Mouse (Mus musculus) liver, embryonic 13.5 days (tissue): ENCODE measurements around the gene Cpa2. TPM values are rescaled to one million over a fixed set of nuclear protein-coding genes. Genes with fewer than 3 reads are reported as not detected.

ENCODE experiments used
- ATAC-seq: fragments of 200-750 bp; cut with Nextera tagmentation; 2 replicates; pipeline ENCODE4 v1.8.0; 2017; ENCODE audit warnings: low read depth, mild to moderate bottlenecking, moderate number of reproducible peaks, moderate library complexity
- DNase-seq: peaks from one replicate; pipeline ENCODE4 v3.0.0; 2022
- H3K27ac ChIP-seq: fragments of 300-500 bp; sonication (generic); 2 replicates; pipeline ENCODE4 v1.5.1; 2015; ENCODE audit warnings: moderate library complexity, mild to moderate bottlenecking, inconsistent platforms
- H3K27me3 ChIP-seq: fragments of 300-500 bp; sonication (generic); 2 replicates; pipeline ENCODE4 v1.6.1; 2015; ENCODE audit warnings: mild to moderate bottlenecking, inconsistent platforms
- H3K36me3 ChIP-seq: fragments of 300-500 bp; sonication (generic); 2 replicates; pipeline ENCODE4 v1.6.1; 2015; ENCODE audit warnings: mild to moderate bottlenecking, inconsistent platforms
- H3K4me1 ChIP-seq: fragments of 300-500 bp; sonication (generic); replicated peaks from 2 replicates; pipeline ENCODE4 v1.6.1; 2015; ENCODE audit warnings: inconsistent platforms
- H3K4me2 ChIP-seq: fragments of 300-500 bp; sonication (generic); 2 replicates; pipeline ENCODE4 v1.6.1; 2015; ENCODE audit warnings: inconsistent platforms, mild to moderate bottlenecking, moderate library complexity
- H3K4me3 ChIP-seq: fragments of 300-500 bp; sonication (generic); replicated peaks from 2 replicates; pipeline ENCODE4 v1.5.1; 2015; ENCODE audit warnings: mild to moderate bottlenecking, inconsistent platforms
- H3K9ac ChIP-seq: fragments of 300-500 bp; sonication (generic); 2 replicates; pipeline ENCODE4 v1.6.1; 2015; ENCODE audit warnings: mild to moderate bottlenecking, inconsistent platforms
- H3K9me3 ChIP-seq: fragments of 300-500 bp; sonication (generic); replicated peaks from 2 replicates; pipeline ENCODE4 v1.6.1; 2016; ENCODE audit warnings: inconsistent platforms
- WGBS: fragments of 180-500 bp; shearing (Covaris S2); methylation state at CpG from one replicate; pipeline ENCODE4 v1.1.7; 2015; ENCODE audit not compliant: insufficient replicate concordance; 5-methylcytosine and 5-hydroxymethylcytosine counted together
- polyA plus RNA-seq: library from polyadenylated mRNA; unstranded; fragments of >200 nt; fragmentation: Nextera tagmentation; extraction: Ambion mirVana; gene quantifications from 2 replicates; pipeline ENCODE4 v1.2.1, GENCODE M21; 2015

Gene Cpa2
- polyA plus RNA-seq, 1 experiment from 2014 or later, result 1.1 TPM

GRCm38 (mm10) chr6:30586886-30587442 is 45.6 kb downstream of the Cpa2 start:
- H3K9ac ChIP-seq, result no peak overlapping the region
- no peak overlapping the region for H3K4me2 ChIP-seq
- no peaks in the 10 kb centered on the region for H3K9me3 ChIP-seq
- WGBS, result 62% methylated on average over 7 of the region's 7 CpGs
- ATAC-seq (no peak), DNase-seq (no peak)
- no peaks in the 10 kb centered on the region for H3K27me3 ChIP-seq
- H3K36me3 ChIP-seq, result no peaks in the 10 kb centered on the region
- no peaks in the 10 kb centered on the region for H3K4me1 ChIP-seq
- no peak overlapping the region for H3K4me3 ChIP-seq
- H3K27ac ChIP-seq, result no peak overlapping the region

GRCm38 (mm10) chr6:30589819-30590218 is 48.4 kb downstream of the Cpa2 start:
- no peak for DNase-seq
- no peak for ATAC-seq

GRCm38 (mm10) chr6:30591851-30592404 is 50.5 kb downstream of the Cpa2 start:
- DNase-seq (no peak), ATAC-seq (no peak)
- Histone ChIP-seq H3K27me3 (no peaks in the 10 kb centered on the region), H3K4me3 (no peak overlapping the region), H3K9me3 (no peaks in the 10 kb centered on the region), H3K4me1 (no peaks in the 10 kb centered on the region), H3K4me2 (no peak overlapping the region), H3K27ac (no peak overlapping the region), H3K9ac (no peak overlapping the region), H3K36me3 (no peaks in the 10 kb centered on the region)
- 38% methylated on average over 5 of the region's 5 CpGs for WGBS

More at GRCm38 (mm10) chr6:30589819-30590218, 48.4 kb downstream of the Cpa2 start:
- peak overlapping the region; percentile 43; the same call in 1 of the 2 replicates for H3K27ac ChIP-seq
- H3K4me1 ChIP-seq, result no peaks in the 10 kb centered on the region
- no peaks in the 10 kb centered on the region for H3K36me3 ChIP-seq
- 20% methylated on average over 2 of the region's 2 CpGs for WGBS
- H3K4me2 ChIP-seq, result no peak overlapping the region
- H3K9ac ChIP-seq, result no peak overlapping the region
- no peaks in the 10 kb centered on the region for H3K27me3 ChIP-seq
- H3K9me3 ChIP-seq, result no peaks in the 10 kb centered on the region
- no peak overlapping the region for H3K4me3 ChIP-seq

GRCm38 (mm10) chr6:30592417-30592974 is 51.1 kb downstream of the Cpa2 start:
- 63% methylated on average over 10 of the region's 10 CpGs for WGBS
- H3K4me3 ChIP-seq, result no peak overlapping the region
- no peak overlapping the region for H3K27ac ChIP-seq
- no peak overlapping the region for H3K9ac ChIP-seq
- ATAC-seq, result no peak
- H3K27me3 ChIP-seq, result no peaks in the 10 kb centered on the region
- H3K4me1 ChIP-seq, result no peaks in the 10 kb centered on the region
- no peak overlapping the region for H3K4me2 ChIP-seq
- no peaks in the 10 kb centered on the region for H3K9me3 ChIP-seq
- no peaks in the 10 kb centered on the region for H3K36me3 ChIP-seq
- DNase-seq, result no peak

GRCm38 (mm10) chr6:30594364-30594763 is 53.0 kb downstream of the Cpa2 start:
- no peak for DNase-seq
- WGBS, result 31% methylated on average over 7 of the region's 7 CpGs

GRCm38 (mm10) chr6:30596230-30596898 is 55.0 kb downstream of the Cpa2 start:
- WGBS, result 70% methylated on average over 8 of the region's 8 CpGs
- ATAC-seq, result no peak
- Histone ChIP-seq H3K9ac (no peak overlapping the region), H3K4me3 (no peak overlapping the region), H3K27ac (no peak overlapping the region), H3K27me3 (no peaks in the 10 kb centered on the region), H3K4me2 (no peak overlapping the region), H3K36me3 (no peaks in the 10 kb centered on the region), H3K4me1 (no peaks in the 10 kb centered on the region), H3K9me3 (no peaks in the 10 kb centered on the region)
- DNase-seq, result no peak

More at GRCm38 (mm10) chr6:30594364-30594763, 53.0 kb downstream of the Cpa2 start:
- H3K9me3 ChIP-seq, result no peaks in the 10 kb centered on the region
- H3K27me3 ChIP-seq, result no peaks in the 10 kb centered on the region
- no peak overlapping the region for H3K4me2 ChIP-seq
- no peak for ATAC-seq
- no peak overlapping the region for H3K9ac ChIP-seq
- H3K27ac ChIP-seq, result no peak overlapping the region
- no peaks in the 10 kb centered on the region for H3K36me3 ChIP-seq
- H3K4me3 ChIP-seq, result no peak overlapping the region
- H3K4me1 ChIP-seq, result no peaks in the 10 kb centered on the region

GRCm38 (mm10) chr6:30600033-30600432 is 58.7 kb downstream of the Cpa2 start:
- H3K9ac ChIP-seq, result no peak overlapping the region
- H3K27ac ChIP-seq, result no peak overlapping the region
- H3K4me2 ChIP-seq, result no peak overlapping the region
- WGBS, result 46% methylated on average over 3 of the region's 3 CpGs
- DNase-seq (no peak), ATAC-seq (no peak)
- no peaks in the 10 kb centered on the region for H3K9me3 ChIP-seq
- no peaks in the 10 kb centered on the region for H3K36me3 ChIP-seq
- H3K4me1 ChIP-seq, result no peaks in the 10 kb centered on the region
- no peak overlapping the region for H3K4me3 ChIP-seq
- no peaks in the 10 kb centered on the region for H3K27me3 ChIP-seq

GRCm38 (mm10) chr6:30600995-30601394 is 59.6 kb downstream of the Cpa2 start:
- Histone ChIP-seq H3K36me3 (no peaks in the 10 kb centered on the region), H3K27me3 (no peaks in the 10 kb centered on the region), H3K9me3 (no peaks in the 10 kb centered on the region), H3K4me3 (no peak overlapping the region), H3K27ac (no peak overlapping the region), H3K9ac (no peak overlapping the region), H3K4me2 (no peak overlapping the region), H3K4me1 (no peaks in the 10 kb centered on the region)
- no peak for DNase-seq
- 52% methylated on average over 1 of the region's 1 CpGs for WGBS
- no peak for ATAC-seq

- H3K9me3 ChIP-seq, result no peaks in the 10 kb centered on the region
- no peak overlapping the region for H3K9ac ChIP-seq
- H3K4me2 ChIP-seq, result no peak overlapping the region
- ATAC-seq (no peak), DNase-seq (no peak)
- H3K27me3 ChIP-seq, result no peaks in the 10 kb centered on the region
- H3K36me3 ChIP-seq, result no peaks in the 10 kb centered on the region
- H3K4me1 ChIP-seq, result no peaks in the 10 kb centered on the region
- H3K4me3 ChIP-seq, result no peak overlapping the region
- WGBS, result 60% methylated on average over 7 of the region's 7 CpGs
- H3K27ac ChIP-seq, result no peak overlapping the region
Measured at GRCm38 (mm10) chr6:30604342-30604867, 63.0 kb downstream of the Cpa2 start.

- 74% methylated on average over 4 of the region's 4 CpGs for WGBS
- H3K9me3 ChIP-seq, result no peaks in the 10 kb centered on the region
- H3K27ac ChIP-seq, result no peak overlapping the region
- H3K9ac ChIP-seq, result no peak overlapping the region
- no peaks in the 10 kb centered on the region for H3K36me3 ChIP-seq
- H3K4me1 ChIP-seq, result no peaks in the 10 kb centered on the region
- no peaks in the 10 kb centered on the region for H3K27me3 ChIP-seq
- no peak overlapping the region for H3K4me3 ChIP-seq
- ATAC-seq, result no peak
- DNase-seq, result no peak
- H3K4me2 ChIP-seq, result no peak overlapping the region
Measured at GRCm38 (mm10) chr6:30605111-30605510, 63.7 kb downstream of the Cpa2 start.

GRCm38 (mm10) chr6:30605672-30606071 is 64.3 kb downstream of the Cpa2 start:
- H3K4me2 ChIP-seq, result no peak overlapping the region
- H3K4me1 ChIP-seq, result no peaks in the 10 kb centered on the region
- no peaks in the 10 kb centered on the region for H3K27me3 ChIP-seq
- no peak overlapping the region for H3K9ac ChIP-seq
- no peak for DNase-seq
- WGBS, result 30% methylated on average over 5 of the region's 5 CpGs
- H3K36me3 ChIP-seq, result no peaks in the 10 kb centered on the region
- H3K27ac ChIP-seq, result no peak overlapping the region
- H3K4me3 ChIP-seq, result no peak overlapping the region
- ATAC-seq, result no peak
- no peaks in the 10 kb centered on the region for H3K9me3 ChIP-seq
